Mouse (Mus musculus): ENCODE results near the gene Zfp658. TPM values are rescaled to one million over a fixed set of nuclear protein-coding genes. Genes with fewer than 3 reads are reported as not detected.

Zfp658 gene
- total and polyA plus RNA-seq, 3 experiments, result 0.70 to 0.93 (median 0.86) TPM

DNA sequence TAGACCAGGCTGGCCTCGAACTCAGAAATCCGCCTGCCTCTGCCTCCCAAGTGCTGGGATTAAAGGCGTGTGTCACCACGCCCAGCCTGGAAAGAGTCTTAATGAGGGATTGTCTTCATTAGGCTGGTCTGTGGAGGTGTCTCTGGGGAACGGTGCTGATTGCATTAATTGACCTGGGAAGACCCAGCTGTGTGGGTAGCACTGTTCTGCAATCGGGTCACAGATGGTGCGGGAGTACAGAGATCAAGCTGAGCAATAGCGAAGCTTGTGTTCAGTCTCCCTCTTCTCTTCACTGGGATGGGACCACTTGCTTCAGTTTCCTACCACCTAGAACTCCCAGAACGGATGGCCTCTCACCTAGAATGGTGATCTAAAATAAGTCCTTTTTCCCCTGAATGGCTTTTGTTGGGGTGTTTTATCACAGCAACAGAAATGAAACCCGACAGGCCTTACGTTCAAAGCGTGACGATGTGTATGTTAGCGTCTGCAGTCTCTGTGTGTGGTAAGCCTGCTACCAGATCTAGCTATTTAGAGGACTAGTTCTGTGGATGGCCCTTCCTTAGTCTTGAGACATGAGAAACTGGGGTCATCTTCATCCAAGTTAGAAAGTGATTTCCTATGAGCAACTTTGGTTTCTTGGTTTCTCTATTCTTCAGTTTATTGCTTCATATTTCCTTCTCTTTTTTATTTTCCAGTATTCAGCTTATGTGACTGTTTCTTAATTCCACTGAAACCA lies 51.9 kb downstream of the Zfp658 start:
- TF ChIP-seq POLR2A (IDR thresholded peaks at IDR 0.05; ENCODE audit: insufficient read depth, low read depth, low read length) (no peak), EP300 (IDR thresholded peaks at IDR 0.05; ENCODE audit: insufficient read depth, low read depth, low read length) (no peak), CTCF (IDR thresholded peaks at IDR 0.05) (no peak)
- Histone ChIP-seq H3K4me3 (no peak overlapping the region), H3K27me3 (ENCODE audit: control insufficient read depth, insufficient read depth, low read length) (no peaks in the 10 kb centered on the region), H3K79me2 (replicated peaks; ENCODE audit: control insufficient read depth, insufficient read depth, low read length) (no peaks in the 10 kb centered on the region), H3K27ac (no peak overlapping the region), H3K36me3 (ENCODE audit: control insufficient read depth, insufficient read depth, low read length) (no peaks in the 10 kb centered on the region), H3K9ac (ENCODE audit: low read depth, low read length) (no peak overlapping the region), H3K4me1 (ENCODE audit: control insufficient read depth, insufficient read depth, low read length) (no peaks in the 10 kb centered on the region)
- intact Hi-C loops (cut with DNase I), result no loop called here
- WGBS, result 84% methylated on average over 14 of the region's 14 CpGs
- DNase-seq, result no peak

DNA sequence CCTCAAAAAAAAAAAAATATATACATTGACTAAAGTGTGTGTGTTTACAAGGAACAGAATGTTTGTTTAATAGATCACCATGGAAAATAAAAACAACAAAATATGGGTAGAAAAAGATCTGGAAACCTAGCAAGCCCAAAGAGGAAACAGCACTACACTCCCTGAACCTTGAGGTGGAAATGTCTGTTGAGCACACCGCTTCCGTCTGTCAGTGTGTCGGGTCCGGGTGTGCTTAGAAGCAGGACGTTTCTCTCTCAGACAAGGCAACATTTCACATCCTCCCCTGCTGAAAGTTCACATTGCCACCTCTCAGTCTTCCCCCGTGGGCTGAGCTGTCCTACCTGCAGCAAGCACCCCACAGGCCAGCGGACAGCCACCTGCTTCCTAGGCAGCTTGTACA lies 60.9 kb downstream of the Zfp658 start:
- no peak overlapping the region for H3K4me3 ChIP-seq
- no peak overlapping the region for H3K9ac ChIP-seq (ENCODE audit: low read depth, low read length)
- H3K4me1 ChIP-seq (ENCODE audit: control insufficient read depth, insufficient read depth, low read length), result no peaks in the 10 kb centered on the region
- no peak overlapping the region for H3K27ac ChIP-seq
- TF ChIP-seq EP300 (IDR thresholded peaks at IDR 0.05; ENCODE audit: insufficient read depth, low read depth, low read length), result no peak
- TF ChIP-seq POLR2A (IDR thresholded peaks at IDR 0.05; ENCODE audit: insufficient read depth, low read depth, low read length), result no peak
- TF ChIP-seq CTCF (IDR thresholded peaks at IDR 0.05), result no peak
- H3K79me2 ChIP-seq (replicated peaks; ENCODE audit: control insufficient read depth, insufficient read depth, low read length), result no peaks in the 10 kb centered on the region
- 66% methylated on average over 7 of the region's 7 CpGs for WGBS
- H3K27me3 ChIP-seq (ENCODE audit: control insufficient read depth, insufficient read depth, low read length), result no peaks in the 10 kb centered on the region
- intact Hi-C loops (cut with DNase I), result no loop called here
- no peak for DNase-seq
- H3K36me3 ChIP-seq (ENCODE audit: control insufficient read depth, insufficient read depth, low read length), result no peaks in the 10 kb centered on the region

DNA sequence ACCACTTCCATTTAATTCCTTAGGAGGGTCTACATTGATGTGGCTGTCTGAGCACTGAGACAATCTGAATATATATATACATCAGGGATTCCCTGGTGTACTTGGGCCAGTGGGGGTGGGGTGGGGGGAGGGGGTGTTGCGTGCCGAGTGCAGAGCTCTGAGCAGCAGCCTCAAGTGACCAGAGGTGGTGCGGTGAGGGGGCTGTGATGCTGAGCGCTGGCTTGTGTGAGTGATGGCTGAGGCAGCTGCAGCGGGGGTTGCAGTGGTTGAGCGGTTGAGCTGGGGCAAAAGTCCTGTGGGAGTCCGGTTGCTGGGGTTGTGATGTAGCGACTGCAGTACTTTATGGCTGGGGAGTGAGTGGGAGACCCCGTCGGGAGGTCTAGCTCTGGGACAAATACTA lies 61.8 kb downstream of the Zfp658 start:
- no peak overlapping the region for H3K4me3 ChIP-seq
- DNase-seq, result no peak
- WGBS, result 21% methylated on average over 10 of the region's 10 CpGs
- no peak overlapping the region for H3K9ac ChIP-seq (ENCODE audit: low read depth, low read length)
- intact Hi-C loops (cut with DNase I), result no loop called here
- no peaks in the 10 kb centered on the region for H3K4me1 ChIP-seq (ENCODE audit: control insufficient read depth, insufficient read depth, low read length)
- no peaks in the 10 kb centered on the region for H3K27me3 ChIP-seq (ENCODE audit: control insufficient read depth, insufficient read depth, low read length)
- TF ChIP-seq EP300 (IDR thresholded peaks at IDR 0.05; ENCODE audit: insufficient read depth, low read depth, low read length) (no peak), CTCF (IDR thresholded peaks at IDR 0.05) (no peak), POLR2A (IDR thresholded peaks at IDR 0.05; ENCODE audit: insufficient read depth, low read depth, low read length) (no peak)
- H3K27ac ChIP-seq, result no peak overlapping the region
- H3K36me3 ChIP-seq (ENCODE audit: control insufficient read depth, insufficient read depth, low read length), result no peaks in the 10 kb centered on the region
- no peaks in the 10 kb centered on the region for H3K79me2 ChIP-seq (replicated peaks; ENCODE audit: control insufficient read depth, insufficient read depth, low read length)

Other genes with a start within 250 kb of the Zfp658 start
- 10 to 100 TPM; 11.5 to 15.1 TPM for gene Zfp715, start 249.0 kb upstream of the Zfp658 start, total RNA-seq (2021)
- 6.6 and 11.0 TPM in 2 replicates for gene Zfp715, start 249.0 kb upstream of the Zfp658 start, polyA plus RNA-seq (2012; rRNA removed)
- not detected for gene Siglecf, start 210.9 kb upstream of the Zfp658 start, total RNA-seq (2021)
- 0.14 and 0.20 TPM in 2 replicates for gene Siglecf, start 210.9 kb upstream of the Zfp658 start, polyA plus RNA-seq (2012; rRNA removed)
- gene Siglecg, start 154.1 kb upstream of the Zfp658 start, total RNA-seq (2021), result under 1 TPM; 0.18 to 0.50 TPM
- gene Siglecg, start 154.1 kb upstream of the Zfp658 start, polyA plus RNA-seq (2012; rRNA removed), result 2.0 and 3.2 TPM in 2 replicates
- gene Lim2, start 134.6 kb upstream of the Zfp658 start, total RNA-seq (2021), result not detected
- not detected in 2 replicates for gene Lim2, start 134.6 kb upstream of the Zfp658 start, polyA plus RNA-seq (2012; rRNA removed)
- not detected for gene Nkg7, start 125.2 kb upstream of the Zfp658 start, total RNA-seq (2021)
- gene Nkg7, start 125.2 kb upstream of the Zfp658 start, polyA plus RNA-seq (2012; rRNA removed), result 1.6 and 4.9 TPM in 2 replicates
- not detected for gene Cldnd2, start 121.5 kb upstream of the Zfp658 start, total RNA-seq (2021)
- not detected in 2 replicates for gene Cldnd2, start 121.5 kb upstream of the Zfp658 start, polyA plus RNA-seq (2012; rRNA removed)
- gene Etfb, start 118.2 kb upstream of the Zfp658 start, total RNA-seq (2021), result 1,000 to 10,000 TPM; 1,250 to 1,384 TPM
- gene Etfb, start 118.2 kb upstream of the Zfp658 start, polyA plus RNA-seq (2012; rRNA removed), result 731 and 1,097 TPM in 2 replicates
- gene Gm45233, start 118.1 kb upstream of the Zfp658 start, total RNA-seq (2021), result under 1 TPM; 0.73 to 0.82 TPM
- gene Gm45233, start 118.1 kb upstream of the Zfp658 start, polyA plus RNA-seq (2012; rRNA removed), result 2.2 and 4.7 TPM in 2 replicates
- 1 to 10 TPM; 1.0 to 1.1 TPM for gene Vsig10l, start 99.1 kb upstream of the Zfp658 start, total RNA-seq (2021)
- 3.0 TPM in 2 replicates for gene Vsig10l, start 99.1 kb upstream of the Zfp658 start, polyA plus RNA-seq (2012; rRNA removed)
- gene Iglon5, start 72.2 kb upstream of the Zfp658 start, total RNA-seq (2021), result under 1 TPM; 0.14 to 0.16 TPM
- 0.56 and 0.78 TPM in 2 replicates for gene Iglon5, start 72.2 kb upstream of the Zfp658 start, polyA plus RNA-seq (2012; rRNA removed)
- gene 4931406B18Rik, start 56.3 kb upstream of the Zfp658 start, total RNA-seq (2021), result not detected
- gene 4931406B18Rik, start 56.3 kb upstream of the Zfp658 start, polyA plus RNA-seq (2012; rRNA removed), result not detected in 2 replicates
- 1 to 10 TPM; 2.4 to 3.5 TPM for gene Cd33, start 17.8 kb upstream of the Zfp658 start, total RNA-seq (2021)
- gene Cd33, start 17.8 kb upstream of the Zfp658 start, polyA plus RNA-seq (2012; rRNA removed), result 7.6 and 7.9 TPM in 2 replicates
- gene Zfp719, start 17.4 kb downstream of the Zfp658 start, total RNA-seq (2021), result 1 to 10 TPM; 3.8 to 5.9 TPM
- gene Zfp719, start 17.4 kb downstream of the Zfp658 start, polyA plus RNA-seq (2012; rRNA removed), result 1.4 and 3.3 TPM in 2 replicates
- gene Zfp819, start 44.9 kb downstream of the Zfp658 start, total RNA-seq (2021), result not detected
- not detected in 2 replicates for gene Zfp819, start 44.9 kb downstream of the Zfp658 start, polyA plus RNA-seq (2012; rRNA removed)
- not detected for gene Ceacam18, start 72.5 kb downstream of the Zfp658 start, total RNA-seq (2021)
- gene Ceacam18, start 72.5 kb downstream of the Zfp658 start, polyA plus RNA-seq (2012; rRNA removed), result not detected in 2 replicates
- gene Siglece, start 97.9 kb downstream of the Zfp658 start, total RNA-seq (2021), result 1 to 10 TPM; 1.6 to 1.9 TPM
- 1.7 and 2.1 TPM in 2 replicates for gene Siglece, start 97.9 kb downstream of the Zfp658 start, polyA plus RNA-seq (2012; rRNA removed)
- gene Ctu1, start 109.8 kb downstream of the Zfp658 start, total RNA-seq (2021), result 1 to 10 TPM; 3.1 to 3.2 TPM
- 2.5 and 3.2 TPM in 2 replicates for gene Ctu1, start 109.8 kb downstream of the Zfp658 start, polyA plus RNA-seq (2012; rRNA removed)
- gene Klk14, start 128.2 kb downstream of the Zfp658 start, total RNA-seq (2021), result under 1 TPM in 1 of 2 experiments, not detected in 1; 0.30 TPM
- 0.44 and 0.45 TPM in 2 replicates for gene Klk14, start 128.2 kb downstream of the Zfp658 start, polyA plus RNA-seq (2012; rRNA removed)
- gene Klk13, start 150.3 kb downstream of the Zfp658 start, total RNA-seq (2021), result not detected
- gene Klk13, start 150.3 kb downstream of the Zfp658 start, polyA plus RNA-seq (2012; rRNA removed), result 0.18 and 0.35 TPM in 2 replicates
- gene Klk12, start 206.6 kb downstream of the Zfp658 start, total RNA-seq (2021), result not detected
- gene Klk12, start 206.6 kb downstream of the Zfp658 start, polyA plus RNA-seq (2012; rRNA removed), result not detected in 2 replicates
- gene Klk11, start 212.3 kb downstream of the Zfp658 start, total RNA-seq (2021), result under 1 TPM; 0.25 to 0.44 TPM
- 0.20 and 0.78 TPM in 2 replicates for gene Klk11, start 212.3 kb downstream of the Zfp658 start, polyA plus RNA-seq (2012; rRNA removed)
- gene Klk10, start 218.8 kb downstream of the Zfp658 start, total RNA-seq (2021), result under 1 TPM; 0.27 to 0.65 TPM
- 0.70 and 1.8 TPM in 2 replicates for gene Klk10, start 218.8 kb downstream of the Zfp658 start, polyA plus RNA-seq (2012; rRNA removed)
- gene Klk9, start 229.6 kb downstream of the Zfp658 start, total RNA-seq (2021), result not detected
- 0.12 TPM in 2 replicates for gene Klk9, start 229.6 kb downstream of the Zfp658 start, polyA plus RNA-seq (2012; rRNA removed)
- 10 to 100 TPM; 10.6 TPM for gene Klk8, start 235.3 kb downstream of the Zfp658 start, total RNA-seq (2021)
- 8.5 and 9.0 TPM in 2 replicates for gene Klk8, start 235.3 kb downstream of the Zfp658 start, polyA plus RNA-seq (2012; rRNA removed)
- gene Klk7, start 249.0 kb downstream of the Zfp658 start, total RNA-seq (2021), result not detected
- 0.08 TPM in 1 of 2 replicates, not detected in the other for gene Klk7, start 249.0 kb downstream of the Zfp658 start, polyA plus RNA-seq (2012; rRNA removed)